Mouse (Mus musculus) kidney, adult 2 months (tissue): Measurements from ENCODE around the gene Smg7.

ENCODE experiments used
- CTCF ChIP-seq: fragments of 200-500 bp; conservative IDR thresholded peaks from 2 replicates; pipeline ENCODE4 v1.5.1; 2011; ENCODE audit warnings: low read depth, mild to moderate bottlenecking, control low read depth, low read length, moderate library complexity, mixed read lengths; ENCODE audit not compliant: insufficient read depth, insufficient read length
- POLR2A ChIP-seq: fragments of 200-500 bp; IDR thresholded peaks from one replicate; pipeline ENCODE4 v1.6.1; 2011; ENCODE audit warnings: low read depth, low read length, control low read depth

- no peak for TF ChIP-seq POLR2A
- TF ChIP-seq CTCF, result no peak
Observed at GRCm38 (mm10) chr1:152819558-152819957, 82.9 kb downstream of the Smg7 start.
